Mouse (Mus musculus) lung, postnatal 4 days (tissue): ENCODE data around the gene Gm10061.
"Not testable (repeated sequence)": the region's sequence is repeated elsewhere in the genome, so short reads cannot be mapped to it uniquely, and the experiment has no call there.

ENCODE experiments used
- DNase-seq, 2 experiments: peaks; one replicate each; pipeline ENCODE4 v3.0.0; 2021

Gm10061 gene

GRCm38 (mm10) chr16:89150786-89151185 is at the start of gene Gm10061:
TSS of gene Gm10061 (plus strand) at chr16:89151086.
- no peak for DNase-seq

GRCm38 (mm10) chr16:89140551-89140950 is 10.3 kb upstream of the Gm10061 start, which contains the start of gene Gm6358:
TSS of gene Gm6358 (plus strand) at chr16:89140851.
- DNase-seq, result no peak

DNA sequence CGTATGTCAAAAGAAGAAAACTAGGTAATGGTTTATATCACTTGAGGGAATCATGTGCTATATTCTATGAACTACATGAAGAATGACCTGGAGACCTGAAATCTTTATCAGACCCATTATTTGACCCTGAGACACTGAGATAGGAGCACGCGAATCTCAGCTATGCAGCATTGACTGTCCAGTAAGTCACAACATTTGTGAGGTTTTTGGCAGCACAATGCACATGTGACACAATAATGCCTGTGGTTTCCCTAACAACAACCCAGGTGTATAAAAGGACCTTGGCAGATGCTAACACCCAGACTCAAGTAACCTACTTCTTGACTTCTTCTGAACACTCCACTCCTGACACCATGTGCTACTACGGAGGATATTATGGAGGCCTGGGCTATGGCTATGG is 6.8 kb downstream of the Gm10061 start, which contains the start of gene Gm9789:
Gene Gm9789, plus strand, starts transcription at position 301 of the 400 bp plus-strand sequence.
- DNase-seq, result no peak

GRCm38 (mm10) chr16:89169190-89169589 is 18.3 kb downstream of the Gm10061 start, which contains the start of gene Gm7735:
TSS of gene Gm7735 (plus strand) at chr16:89169490.
- DNase-seq, result not testable (repeated sequence)

- no peak for DNase-seq
These were observed 23.5 kb downstream of the Gm10061 start, which contains the start of gene 1110057P08Rik for GRCm38 (mm10) chr16:89174435-89174834. TSS of gene 1110057P08Rik (plus strand) at chr16:89174735.

- no peak for DNase-seq
These were observed 37.7 kb downstream of the Gm10061 start for GRCm38 (mm10) chr16:89188621-89189020.
